Mouse (Mus musculus) CD4-positive helper T cell, adult 2 months (primary cell): ENCODE measurements at regions not wholly inside any gene's neighbourhood (a gene's known extent, or its start where the extent isn't known, plus 50 kb on each side); places are given as distances from the start of the nearest gene placed in this dataset.

Experiments
- DNase-seq: peaks from one replicate; pipeline ENCODE4 v3.0.0-alpha.2; 2012; ENCODE audit warnings: low read depth, missing footprints, low spot score

DNA sequence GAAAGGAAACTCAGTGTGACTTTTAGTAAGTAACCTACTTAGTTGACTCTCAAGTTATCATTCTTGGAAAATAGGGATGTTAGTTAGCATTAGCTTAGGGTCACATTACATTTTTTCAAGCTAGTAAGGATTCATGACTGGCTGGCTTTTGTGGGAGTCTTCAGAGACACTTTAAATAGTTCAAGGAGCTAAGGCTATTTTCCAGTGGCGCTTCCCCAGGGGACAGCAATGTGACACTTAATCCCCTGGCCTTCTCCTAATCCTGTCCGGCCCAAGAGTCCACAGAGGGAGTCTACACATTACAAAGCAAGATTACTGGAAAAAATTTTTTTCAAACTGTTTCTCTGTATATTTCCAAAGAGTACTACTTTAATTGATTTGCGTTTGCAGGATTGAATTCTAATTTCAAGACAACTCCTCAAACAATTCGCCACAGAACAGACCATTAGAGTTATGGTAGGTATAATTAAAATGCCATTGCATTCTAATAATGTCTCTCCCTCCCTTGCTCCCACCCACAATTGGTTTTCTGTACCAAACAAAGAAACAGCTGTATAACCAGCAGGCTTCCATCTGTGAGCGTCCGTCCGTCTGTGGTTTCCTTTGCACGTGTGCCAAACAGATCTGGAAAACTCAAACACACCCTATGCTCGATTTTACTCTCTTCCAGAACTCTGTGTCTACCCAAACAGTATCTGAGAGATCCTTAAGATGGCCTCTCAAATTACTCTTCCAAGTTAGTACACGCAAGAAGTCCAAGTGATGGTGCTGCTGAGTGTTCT, 341.1 kb upstream of the Cd180 start:
- DNase-seq = no peak

DNA sequence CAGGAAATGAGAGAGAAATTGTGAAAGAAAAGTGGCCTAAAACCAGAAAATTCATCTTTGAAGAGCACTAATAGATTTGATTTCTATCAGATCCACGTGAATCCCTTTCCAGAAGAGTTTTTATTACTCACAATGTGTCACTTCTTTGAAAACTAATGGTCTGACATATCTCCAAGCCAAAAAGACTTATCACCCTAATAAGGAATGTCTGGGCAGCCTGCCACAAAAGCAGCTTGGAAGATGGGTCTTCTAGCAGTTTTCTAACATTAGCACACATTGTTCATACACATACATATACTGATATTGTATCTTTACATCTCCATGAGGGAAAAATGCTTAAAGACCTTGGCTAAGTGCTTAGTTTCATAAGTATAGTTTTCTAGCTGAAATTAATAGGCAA, 337.8 kb upstream of the Cd180 start:
- no peak for DNase-seq

DNA sequence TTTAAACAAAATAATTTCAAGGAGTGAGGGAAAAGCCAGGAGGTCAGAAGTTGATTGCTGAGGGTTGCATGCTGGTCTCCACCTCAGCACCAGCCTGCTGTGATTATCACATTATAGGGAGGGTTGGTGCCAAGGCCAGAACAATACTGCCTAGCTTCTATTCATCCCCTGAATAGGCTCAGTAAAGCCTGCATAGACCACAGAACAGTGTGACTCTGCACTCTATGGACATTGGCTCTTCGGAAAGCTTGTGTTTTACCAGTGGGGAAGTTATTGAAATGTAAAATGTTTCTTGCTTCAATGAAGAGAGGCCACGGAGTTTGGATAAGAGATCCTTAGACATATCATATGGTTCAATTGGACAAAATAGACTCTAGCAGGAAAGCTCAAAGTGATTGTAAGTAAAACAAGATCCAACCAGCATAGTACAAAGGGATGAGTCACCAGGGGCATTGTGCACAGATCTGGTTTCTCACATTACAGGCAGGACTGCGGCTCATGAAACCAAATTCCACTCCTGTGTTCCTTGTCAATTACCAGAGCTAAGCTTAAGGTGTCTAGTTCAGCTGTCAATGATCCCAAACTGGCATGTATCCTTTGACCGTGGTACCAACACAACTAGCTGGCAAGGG, 320.8 kb upstream of the Cd180 start:
- DNase-seq = no peak

DNA sequence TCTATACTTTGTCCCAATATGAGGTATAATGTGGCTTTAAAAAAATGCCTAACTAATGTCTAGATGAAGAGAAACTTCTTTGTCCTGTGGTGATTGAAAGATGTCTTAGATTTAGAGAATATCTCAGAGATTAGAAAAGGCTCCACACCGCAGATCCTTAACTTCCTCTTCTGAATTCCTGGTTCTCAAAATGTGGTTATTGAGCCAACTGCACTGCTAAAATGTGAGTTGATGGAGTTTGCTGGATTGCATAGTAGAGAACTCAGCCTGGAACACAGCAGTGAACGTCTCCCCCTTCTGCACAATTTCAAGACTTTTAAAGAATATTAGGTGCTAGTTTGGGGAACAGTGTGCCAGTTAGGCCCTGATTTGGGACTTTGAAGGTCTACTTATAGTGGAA, 312.7 kb upstream of the Cd180 start:
- DNase-seq = no peak

DNA sequence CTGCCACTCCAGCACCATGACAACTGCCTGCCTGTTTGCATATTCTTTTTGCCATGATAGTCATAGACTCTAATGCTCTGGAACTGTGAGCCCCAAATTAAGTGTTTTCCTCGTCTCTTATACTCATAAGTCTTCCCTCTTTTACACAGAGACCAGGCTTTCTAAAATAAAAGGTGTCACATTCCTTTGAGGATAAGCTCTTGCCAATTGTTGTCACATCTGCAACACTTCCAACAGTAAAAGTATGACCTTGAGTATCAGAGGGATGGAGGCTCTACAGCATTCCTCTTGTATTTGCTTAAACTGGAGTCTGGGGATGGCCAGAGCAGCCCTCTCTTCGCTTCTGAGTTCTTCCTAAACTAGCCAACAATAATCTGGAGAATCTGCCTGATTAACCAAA, 301.4 kb upstream of the Cd180 start:
- no peak for DNase-seq

DNA sequence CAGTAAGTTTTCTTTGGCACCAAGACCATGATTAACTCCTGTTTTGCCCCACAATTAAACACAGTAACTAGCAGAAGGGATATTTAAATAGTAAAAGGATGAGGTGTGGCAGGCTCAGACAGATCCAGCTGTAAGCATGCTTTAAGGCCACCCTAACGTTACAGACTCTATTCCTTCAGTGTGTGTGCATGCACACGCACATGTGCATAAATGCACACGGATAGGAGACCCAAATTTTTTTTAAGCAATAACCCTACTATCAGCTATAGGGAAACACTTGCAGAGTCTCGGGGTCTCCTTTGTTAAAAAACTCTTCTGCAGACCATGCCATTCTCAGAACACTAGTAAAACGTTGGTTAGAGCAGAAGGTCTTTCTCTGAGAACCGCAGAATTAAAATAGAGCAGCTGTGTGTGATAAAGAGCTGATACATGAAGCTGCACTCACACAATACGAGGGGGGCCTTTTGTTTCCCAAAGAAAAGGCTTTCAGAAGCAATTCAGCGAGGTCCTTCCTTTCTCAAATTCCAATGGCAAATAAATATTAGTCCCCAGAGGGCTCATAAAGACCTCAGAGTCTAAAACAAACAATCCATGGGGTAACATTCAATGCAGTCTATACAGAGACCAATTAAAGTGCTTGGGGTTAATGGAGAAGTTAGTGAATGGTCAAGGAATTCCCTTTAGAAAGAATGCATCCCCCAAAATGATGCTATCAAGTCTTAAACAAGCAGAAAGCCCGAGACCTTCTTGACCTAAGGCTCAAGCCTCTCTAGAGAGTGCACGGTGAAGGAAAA, 300.3 kb upstream of the Cd180 start:
- no peak for DNase-seq

DNA sequence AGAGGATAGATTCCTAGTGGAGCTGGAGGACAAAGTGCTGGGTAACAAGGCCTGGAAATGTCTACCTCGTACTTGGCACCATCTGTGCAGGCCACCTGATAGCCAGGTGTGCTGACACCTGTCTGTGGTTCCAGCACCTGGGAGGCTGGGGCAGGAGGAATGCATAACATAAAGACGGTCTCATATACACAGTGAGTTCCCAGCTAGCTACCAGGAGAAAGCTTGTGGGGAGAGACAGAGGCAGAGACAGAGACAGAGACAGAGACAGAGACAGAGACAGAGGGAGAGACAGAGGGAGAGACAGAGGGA, 299.7 kb upstream of the Cd180 start:
- DNase-seq = no peak

DNA sequence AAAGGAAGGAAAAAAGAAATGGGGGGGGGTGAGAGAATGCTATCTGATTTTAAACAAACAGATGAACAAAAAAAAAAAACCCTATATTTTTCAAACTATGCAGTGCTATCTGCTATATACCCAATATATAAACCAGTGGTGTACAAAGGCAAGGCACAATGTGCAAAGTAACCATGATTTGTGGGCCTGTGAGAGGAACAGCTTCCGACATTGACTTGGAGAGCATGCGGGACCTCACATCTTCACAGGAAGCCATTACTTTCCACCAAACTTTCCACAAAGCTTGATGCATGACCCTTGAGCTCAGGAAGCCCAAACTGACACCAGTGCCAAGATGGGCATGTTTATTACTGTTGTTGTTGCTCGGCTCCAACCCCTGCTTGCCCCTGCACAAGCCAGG, 299.3 kb upstream of the Cd180 start:
- DNase-seq = no peak

DNA sequence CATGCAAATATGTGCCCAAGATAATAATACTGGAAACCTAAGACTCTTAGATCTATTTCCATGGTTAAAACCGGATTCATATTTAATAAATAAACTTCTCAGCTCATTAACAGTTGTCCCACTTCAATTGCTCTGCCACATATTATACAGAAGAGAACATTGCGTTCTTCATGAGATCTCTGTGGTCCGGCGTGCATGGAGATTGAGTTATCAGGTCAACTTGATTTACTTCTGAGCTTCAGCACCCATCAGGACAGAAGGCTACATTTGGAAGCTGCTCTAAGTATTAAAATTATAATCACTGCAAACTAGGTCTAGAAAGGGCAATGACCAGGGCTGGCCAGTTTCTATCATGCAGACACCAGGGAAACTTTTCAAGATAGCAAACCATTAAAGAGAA, 295.9 kb upstream of the Cd180 start:
- no peak for DNase-seq

DNA sequence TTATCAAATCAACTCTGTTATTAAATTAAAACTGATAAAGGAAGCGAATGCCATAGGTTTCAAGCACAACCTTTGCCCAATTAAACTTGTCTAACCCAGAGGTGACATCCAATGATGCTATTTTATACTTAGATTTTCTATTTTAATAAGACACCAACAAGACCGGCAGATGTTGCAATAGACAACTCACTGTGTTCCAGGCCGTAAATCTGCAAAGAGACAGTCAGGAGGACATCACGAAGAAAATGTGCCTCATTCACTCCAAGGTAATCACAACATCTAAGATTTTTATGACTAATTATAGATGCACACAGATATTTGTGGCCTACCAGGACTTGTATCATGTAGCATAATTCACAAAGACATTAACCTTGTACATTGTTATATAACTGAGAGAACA, 281.5 kb upstream of the Cd180 start:
- DNase-seq = no peak

DNA sequence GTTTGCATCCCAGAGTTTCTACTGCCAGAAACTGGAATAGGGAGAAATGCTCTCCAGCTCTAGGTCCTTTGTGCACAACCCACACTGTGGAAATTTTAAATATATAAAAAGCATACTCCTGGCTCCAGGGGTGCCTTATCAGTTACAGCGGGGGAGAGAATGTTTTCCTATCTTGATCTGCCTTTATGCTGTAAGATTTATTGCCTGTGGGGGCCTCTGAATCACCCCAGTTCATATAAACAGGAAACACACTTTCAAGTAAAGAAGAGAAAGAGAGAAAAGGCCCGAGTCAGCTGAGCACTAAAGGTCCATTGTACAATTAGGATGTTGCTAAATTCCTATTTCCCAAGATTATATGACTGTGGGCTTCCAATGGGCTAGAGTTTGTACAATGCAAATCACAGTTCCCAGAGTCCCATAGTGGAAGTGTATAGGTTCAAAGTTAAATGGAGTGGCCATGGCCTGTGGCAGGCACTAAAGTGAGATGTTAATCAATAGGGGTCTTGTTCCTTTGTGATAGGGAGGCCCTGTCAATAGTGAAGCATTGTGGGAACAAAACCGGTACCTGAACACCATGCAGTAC, 258.9 kb upstream of the Cd180 start:
- no peak for DNase-seq

DNA sequence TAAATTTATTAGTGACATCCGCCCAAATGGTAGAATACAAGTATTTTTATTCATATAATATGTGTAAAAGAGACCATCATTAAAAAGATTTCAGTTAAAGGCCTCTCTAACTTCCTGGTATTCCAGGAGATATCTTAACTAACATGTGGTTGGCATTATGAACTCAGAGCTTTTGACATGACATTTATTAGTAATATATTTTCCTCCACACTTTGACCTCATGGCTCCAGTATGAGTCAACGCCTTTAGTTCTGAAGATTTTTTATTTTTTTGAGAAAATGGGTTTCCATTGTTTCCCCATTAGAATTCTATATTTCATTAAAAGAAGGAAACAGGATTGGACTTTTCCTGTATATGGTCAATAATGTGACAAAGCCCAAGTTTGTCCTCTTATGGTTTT, 250.7 kb upstream of the Cd180 start:
- no peak for DNase-seq

DNA sequence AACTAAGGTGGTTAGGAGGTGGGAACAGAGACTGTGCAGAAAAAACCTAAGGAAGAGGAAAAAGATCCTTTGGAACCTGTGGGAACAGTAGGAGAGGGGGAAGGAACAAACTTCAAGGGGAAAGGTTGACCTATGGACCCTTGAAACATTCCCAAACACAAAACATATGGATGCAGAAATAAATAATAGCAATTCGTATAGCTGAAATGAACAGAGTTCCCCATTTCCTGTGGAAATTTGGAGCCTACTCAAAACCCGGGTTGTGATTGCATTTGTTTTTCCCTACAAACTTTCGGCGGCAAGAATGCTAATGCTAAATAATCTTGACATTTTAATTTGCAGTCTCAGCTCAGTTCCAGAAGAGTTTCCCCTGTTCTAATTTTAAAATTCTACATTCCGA, 246.0 kb upstream of the Cd180 start:
- DNase-seq = no peak

DNA sequence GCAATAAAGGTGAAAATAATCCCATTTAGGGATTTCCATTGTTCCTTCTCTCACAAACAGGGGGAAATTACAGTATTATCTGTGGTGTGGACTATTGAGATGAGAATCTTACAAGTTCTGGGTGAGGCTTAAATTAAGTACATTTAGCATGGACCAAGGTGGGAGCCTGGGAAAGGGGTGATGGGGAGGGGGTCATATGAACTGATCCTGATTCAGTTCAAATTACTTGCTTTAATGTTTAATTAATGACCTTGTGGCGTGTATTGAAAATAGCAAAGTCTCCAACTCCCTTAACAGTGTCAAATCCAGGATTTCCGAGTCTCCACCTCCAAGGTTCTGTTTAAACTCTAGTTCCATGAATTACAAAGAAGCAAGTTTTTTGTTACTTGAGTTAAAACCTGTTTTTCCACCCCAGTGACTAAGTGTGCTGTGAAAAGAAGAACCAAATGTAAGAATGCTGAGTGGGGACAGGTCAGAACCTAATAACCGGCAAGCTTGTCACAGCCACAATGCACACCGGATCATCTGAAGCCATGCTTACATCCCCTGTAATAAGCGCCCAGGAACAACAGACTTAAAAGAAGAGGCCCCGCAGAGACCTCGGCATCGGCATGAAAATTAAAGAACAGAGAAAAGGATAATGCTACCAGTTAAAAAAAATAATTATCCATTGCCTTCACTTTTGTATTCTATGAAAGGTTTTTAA, 243.8 kb upstream of the Cd180 start:
- DNase-seq = no peak

DNA sequence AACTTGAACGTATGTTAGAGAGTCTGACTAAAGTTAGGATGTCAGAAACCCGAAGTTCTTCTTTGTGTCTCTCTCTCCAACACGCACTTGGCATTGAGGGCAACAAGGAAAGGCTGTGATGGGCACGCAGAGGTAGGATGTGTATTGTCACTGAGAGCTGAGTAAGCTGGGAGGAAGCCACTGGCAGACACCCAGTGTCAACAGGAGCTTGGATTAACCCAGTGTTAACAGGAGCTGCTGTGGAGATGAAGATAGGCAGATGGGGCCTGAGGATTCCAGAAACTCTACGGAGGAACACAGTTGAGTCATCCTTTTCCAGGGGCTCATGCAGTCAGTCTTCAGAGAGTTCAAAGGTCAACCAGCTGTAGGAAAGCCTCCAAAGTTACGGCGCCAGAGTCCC, 242.2 kb upstream of the Cd180 start:
- no peak for DNase-seq

DNA sequence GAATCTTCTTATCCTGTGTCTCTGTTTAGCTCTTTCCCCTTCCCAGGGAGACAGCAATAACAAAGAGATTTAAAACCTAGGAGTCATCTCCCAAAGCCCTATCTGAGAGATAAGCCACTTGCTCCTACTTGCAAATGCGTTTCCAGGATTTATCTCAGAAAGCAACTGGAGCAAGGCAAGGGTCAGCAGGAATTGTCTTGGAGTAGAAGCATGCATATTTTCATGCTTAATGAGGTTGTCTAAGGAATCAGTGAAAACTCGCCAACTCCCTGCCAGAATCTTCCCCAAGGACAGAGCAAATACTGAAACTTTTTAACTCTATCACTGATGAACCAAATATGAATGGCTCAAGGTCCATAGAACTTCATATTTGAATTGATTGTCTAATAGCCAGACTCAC, 234.6 kb upstream of the Cd180 start:
- no peak for DNase-seq

DNA sequence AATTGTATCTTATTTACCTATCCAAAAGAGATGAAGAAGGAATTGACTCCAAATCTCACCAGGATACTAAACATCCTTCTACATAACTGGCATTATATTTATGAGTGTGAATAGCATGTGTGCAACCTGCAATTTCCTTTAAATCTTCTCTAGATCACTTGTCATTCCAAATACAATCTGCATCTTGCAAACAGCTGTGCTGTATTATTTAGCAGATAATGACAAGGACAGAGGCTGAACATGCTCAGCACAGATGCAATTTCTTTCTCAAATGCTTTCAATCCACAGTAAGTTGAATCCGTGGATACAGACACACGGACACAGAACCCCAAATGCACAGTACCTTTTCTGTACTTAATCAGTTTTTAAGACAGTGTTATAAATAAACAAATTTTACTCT, 229.4 kb upstream of the Cd180 start:
- no peak for DNase-seq

DNA sequence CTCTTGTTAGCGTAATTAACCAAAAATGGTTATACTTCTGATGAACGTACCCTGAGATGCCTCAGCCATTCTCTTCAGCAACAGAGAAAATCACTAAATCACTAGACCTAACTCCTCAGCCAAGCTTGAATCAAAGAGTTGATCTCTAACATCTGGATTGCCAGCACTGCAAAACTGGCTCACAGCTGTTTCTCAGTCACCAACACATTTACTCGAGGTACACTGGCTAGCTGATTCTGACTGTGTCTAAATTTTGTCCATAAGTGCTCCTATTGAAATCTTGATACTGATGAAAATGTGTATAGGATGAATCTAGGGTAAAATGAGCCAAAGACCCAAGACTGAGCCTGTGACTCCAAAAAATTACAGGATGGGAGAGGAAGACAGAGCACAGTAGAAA, 211.5 kb upstream of the Cd180 start:
- no peak for DNase-seq

DNA sequence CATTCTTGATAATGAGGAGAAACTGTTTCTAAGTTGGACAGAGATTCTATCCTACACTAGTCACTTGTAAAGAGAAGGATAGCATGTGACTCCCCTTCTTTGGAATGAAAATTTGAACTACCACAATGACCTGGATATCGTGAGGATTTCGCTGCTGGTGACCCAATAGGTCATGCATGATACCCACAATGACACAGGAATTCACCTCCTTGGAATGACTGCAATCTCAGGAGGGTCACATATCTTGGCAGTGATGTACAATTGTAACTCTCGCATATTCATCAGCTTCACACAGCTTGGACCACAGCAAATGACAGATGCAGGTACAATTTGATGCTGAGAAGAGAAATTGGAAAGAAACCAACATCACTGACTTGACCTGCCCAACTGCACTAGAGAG, 210.9 kb upstream of the Cd180 start:
- no peak for DNase-seq

DNA sequence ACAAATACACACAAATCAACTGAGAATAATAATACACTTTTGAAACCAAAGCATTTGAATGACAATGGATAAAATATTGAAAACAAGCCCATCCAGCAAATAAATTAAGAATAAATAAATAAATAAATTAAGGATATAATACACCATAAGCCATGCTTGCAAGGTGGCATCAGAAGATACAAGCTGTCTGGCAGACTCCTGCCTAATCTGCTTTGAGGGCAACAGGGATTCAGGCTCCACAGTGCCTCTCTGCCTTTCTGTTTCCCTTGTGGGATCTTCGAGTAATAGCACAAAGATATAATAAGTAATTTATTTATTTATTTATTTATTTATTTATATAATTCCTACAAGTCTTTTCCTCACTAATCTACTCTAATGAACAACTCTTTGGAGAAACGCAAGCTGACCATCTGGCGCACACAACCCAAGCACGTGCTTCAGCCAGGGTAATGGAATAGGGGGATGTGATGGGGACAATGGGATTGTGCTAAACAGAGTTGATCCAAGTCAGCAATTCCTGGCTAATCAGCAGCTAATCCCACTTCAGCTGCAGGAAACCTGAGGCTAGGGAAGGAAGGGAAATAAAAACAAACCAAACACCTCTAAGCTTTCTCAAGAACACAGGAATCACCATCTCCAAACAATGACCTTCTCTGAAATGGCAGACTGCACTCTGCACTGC, 205.8 kb upstream of the Cd180 start:
- DNase-seq = no peak

DNA sequence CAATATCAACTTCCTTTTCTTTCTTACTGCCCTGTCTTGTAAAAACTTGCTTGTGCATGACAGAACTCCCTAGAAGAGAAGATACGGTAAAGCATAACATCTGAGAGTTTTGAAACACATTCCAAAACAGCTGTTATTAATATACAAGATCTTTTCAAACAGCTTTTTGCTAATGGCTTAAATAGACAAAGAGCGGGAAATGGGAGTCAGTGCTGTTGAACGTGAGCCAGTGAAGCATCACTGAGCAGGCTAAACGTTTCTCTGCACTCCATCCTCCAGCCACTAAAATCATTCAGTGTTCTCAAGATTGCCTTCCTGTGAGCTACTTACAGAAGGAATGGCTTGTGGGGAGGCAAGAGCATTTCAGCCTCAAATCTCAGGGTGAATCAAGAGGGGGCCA, 202.0 kb upstream of the Cd180 start:
- DNase-seq = no peak
